Mouse (Mus musculus): Measurements from ENCODE around the gene Cabcoco1.

DNA sequence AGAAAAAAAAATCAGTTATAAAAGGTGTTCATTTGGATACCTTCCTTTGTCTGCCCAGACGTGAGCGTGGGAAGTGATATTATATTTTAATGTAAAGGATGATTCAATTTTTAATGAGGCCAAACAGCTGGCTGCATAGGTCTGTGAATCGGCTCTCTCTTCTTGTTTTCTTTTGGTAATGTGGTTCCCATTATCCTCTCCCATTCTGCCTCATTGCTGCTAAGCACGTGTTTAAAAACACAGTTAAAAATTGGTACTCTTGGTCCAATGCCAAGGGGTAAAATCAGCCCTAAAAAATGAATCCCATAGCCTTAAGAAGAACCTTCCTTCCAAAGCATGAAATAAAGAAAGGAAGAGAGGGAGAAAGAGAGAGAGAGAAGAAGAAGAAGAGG, 17.1 kb upstream of the Cabcoco1 start:
- TF ChIP-seq CTCF (IDR thresholded peaks at IDR 0.05; ENCODE audit: control insufficient read depth, insufficient read depth, insufficient replicate concordance, low read depth, low read length): no peak
- TF ChIP-seq POLR2A (IDR thresholded peaks at IDR 0.05; ENCODE audit: control insufficient read depth, low read depth, low read length): no peak
